Mouse (Mus musculus): ENCODE measurements around the gene Gfap.

DNA sequence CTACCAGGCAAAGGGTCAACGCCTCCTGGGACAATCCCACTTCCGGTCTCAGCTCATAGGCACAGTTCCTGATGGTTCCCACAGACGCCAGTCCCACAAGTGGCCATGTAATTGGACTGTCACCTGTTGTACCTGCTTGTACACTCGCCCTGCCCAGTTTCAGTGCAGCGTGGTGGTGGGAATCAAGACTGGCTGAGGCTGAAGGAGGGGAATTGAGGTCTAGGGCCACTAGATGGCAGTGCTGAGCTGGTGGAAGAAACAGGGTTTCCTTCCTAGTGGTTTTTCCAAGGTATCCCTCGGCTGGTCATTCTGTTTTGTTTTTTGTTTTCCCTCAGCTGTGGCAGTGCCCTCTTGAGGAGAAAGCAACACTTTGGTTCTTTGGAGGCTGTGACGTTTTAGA lies at the start of gene Gfap:
- TF ChIP-seq GATA1 (IDR thresholded peaks at IDR 0.05; ENCODE audit: borderline replicate concordance, low read length), result no peak
- TF ChIP-seq FLI1 (IDR thresholded peaks at IDR 0.05; ENCODE audit: low read length), result no peak
